Mouse (Mus musculus): ENCODE results near the gene Slc13a4.

The Slc13a4 gene

GRCm38 (mm10) chr6:35302581-35302980 lies 5.3 kb downstream of the Slc13a4 start:
- DNase-seq (ENCODE audit: low spot score): no peak

GRCm38 (mm10) chr6:35298323-35298722 lies 9.6 kb downstream of the Slc13a4 start:
- DNase-seq (ENCODE audit: low spot score): no peak

GRCm38 (mm10) chr6:35297516-35298227 lies 10.3 kb downstream of the Slc13a4 start:
- DNase-seq (ENCODE audit: low spot score): no peak

- DNase-seq (ENCODE audit: low spot score): peak; percentile 17
Observed at GRCm38 (mm10) chr6:35297001-35297400, 10.9 kb downstream of the Slc13a4 start.

GRCm38 (mm10) chr6:35294964-35295363 lies 13.0 kb downstream of the Slc13a4 start:
- no peak for DNase-seq (ENCODE audit: low spot score)

GRCm38 (mm10) chr6:35289676-35290075 lies 18.3 kb downstream of the Slc13a4 start:
- DNase-seq (ENCODE audit: low spot score): no peak

- no peak for DNase-seq (ENCODE audit: low spot score)
Observed at GRCm38 (mm10) chr6:35288920-35289319, 19.0 kb downstream of the Slc13a4 start.

- peak; percentile 85 for DNase-seq (ENCODE audit: low spot score)
Observed at GRCm38 (mm10) chr6:35288114-35288761, 19.7 kb downstream of the Slc13a4 start.

- no peak for DNase-seq (ENCODE audit: low spot score)
Observed at GRCm38 (mm10) chr6:35279306-35279705, 28.6 kb downstream of the Slc13a4 start.

- DNase-seq (ENCODE audit: low spot score): no peak
Observed at GRCm38 (mm10) chr6:35277903-35278587, 29.9 kb downstream of the Slc13a4 start.

GRCm38 (mm10) chr6:35273391-35274082 lies 34.4 kb downstream of the Slc13a4 start:
- DNase-seq (ENCODE audit: low spot score): peak; percentile 25

GRCm38 (mm10) chr6:35271868-35272765 lies 35.8 kb downstream of the Slc13a4 start:
- DNase-seq (ENCODE audit: low spot score): no peak

- no peak for DNase-seq (ENCODE audit: low spot score)
Observed at GRCm38 (mm10) chr6:35271094-35271855, 36.7 kb downstream of the Slc13a4 start.

- no peak for DNase-seq (ENCODE audit: low spot score)
Observed at GRCm38 (mm10) chr6:35269643-35270042, 38.3 kb downstream of the Slc13a4 start.

- DNase-seq (ENCODE audit: low spot score): no peak
Observed at GRCm38 (mm10) chr6:35268711-35269110, 39.2 kb downstream of the Slc13a4 start.

- no peak for DNase-seq (ENCODE audit: low spot score)
Observed at GRCm38 (mm10) chr6:35265580-35266278, 42.2 kb downstream of the Slc13a4 start.

- no peak for DNase-seq (ENCODE audit: low spot score)
Observed at GRCm38 (mm10) chr6:35260531-35260930, 47.4 kb downstream of the Slc13a4 start.

- DNase-seq (ENCODE audit: low spot score): no peak
Observed at GRCm38 (mm10) chr6:35259526-35259925, 48.4 kb downstream of the Slc13a4 start.

GRCm38 (mm10) chr6:35258922-35259321 lies 49.0 kb downstream of the Slc13a4 start:
- DNase-seq (ENCODE audit: low spot score): no peak

GRCm38 (mm10) chr6:35257626-35258190 lies 50.2 kb downstream of the Slc13a4 start:
- no peak for DNase-seq (ENCODE audit: low spot score)
